Comparison of ENCODE assay signal across 20 mouse cellular contexts in genomic region chr3:33061428-33061827, GRCm38 (mm10).
DNase-seq lines count a peak whose midpoint lies in the region; ATAC-seq and TF ChIP-seq lines count a peak whose summit lies in the region.
"Had no signal": no experiment of that assay in that cellular context is flagged by ENCODE, and none has a peak within 500 bp of the region (broad histone marks: within the 10 kb centered on the region; RNA-seq: fewer than 3 reads in every experiment).

No protein-coding gene starts in this region.

- peak; percentile 17 for DNase-seq in embryo, embryonic 11 days
- no peak for DNase-seq in embryo, embryonic 10 days (ENCODE audit: low spot score)
- DNase-seq in hindbrain, embryonic 14.5 days (ENCODE audit: low spot score) = no peak
- DNase-seq in brain, embryonic 14.5 days (ENCODE audit: low read depth) = peak; percentile 51
- DNase-seq: adrenal gland, adult 8-10 months; adrenal gland, postnatal 36 days; B cell, adult 2 months; cerebellum, adult 11 months; cerebellum, adult 9-10 months; cerebellum, postnatal 25 days; heart, adult 2 months had no signal

- no peaks in the 10 kb centered on the region for H3K36me3 ChIP-seq in hindbrain, embryonic 14.5 days (replicated peaks; ENCODE audit: control insufficient read depth, insufficient read depth)
- no peaks in the 10 kb centered on the region for H3K36me3 ChIP-seq in hindbrain, embryonic 16.5 days (ENCODE audit: control insufficient read depth, insufficient read depth, low read length)
- H3K36me3 ChIP-seq in neural tube, embryonic 14.5 days (ENCODE audit: control insufficient read depth, insufficient read depth, low read length) = no peaks in the 10 kb centered on the region
- H3K36me3 ChIP-seq: embryonic facial prominence, embryonic 10.5 days; forebrain, embryonic 15.5 days; G1E; heart, embryonic 12.5 days; hindbrain, embryonic 10.5 days had no signal

- H3K9ac ChIP-seq in hindbrain, embryonic 14.5 days = no peak overlapping the region
- H3K9ac ChIP-seq in hindbrain, embryonic 16.5 days (ENCODE audit: low read depth, low read length) = no peak overlapping the region
- H3K9ac ChIP-seq in neural tube, embryonic 14.5 days (replicated peaks; ENCODE audit: low read depth, low read length) = no peak overlapping the region
- H3K9ac ChIP-seq: forebrain, embryonic 15.5 days; heart, embryonic 12.5 days had no signal

- no peaks in the 10 kb centered on the region for H3K27me3 ChIP-seq in hindbrain, embryonic 14.5 days (ENCODE audit: control insufficient read depth, insufficient read depth, low read length)
- no peaks in the 10 kb centered on the region for H3K27me3 ChIP-seq in hindbrain, embryonic 16.5 days (replicated peaks; ENCODE audit: control insufficient read depth, insufficient read depth, low read length)
- H3K27me3 ChIP-seq in neural tube, embryonic 14.5 days (ENCODE audit: control insufficient read depth, insufficient read depth, low read length) = no peaks in the 10 kb centered on the region
- H3K27me3 ChIP-seq: forebrain, embryonic 15.5 days; heart, embryonic 12.5 days had no signal

- ATAC-seq in hindbrain, embryonic 14.5 days (ENCODE audit: low FRiP score) = no peak
- no peak for ATAC-seq in hindbrain, embryonic 16.5 days
- ATAC-seq in neural tube, embryonic 14.5 days (ENCODE audit: low read depth) = peak; percentile 39
- no peak for ATAC-seq in megakaryocyte progenitor cell, adult 5-6 weeks (replicated peaks; ENCODE audit: poor library complexity)
- ATAC-seq: CD4-positive, CD25-positive, alpha-beta regulatory T cell, adult 4 months; forebrain, embryonic 15.5 days had no signal

- TF ChIP-seq POLR2A in brain, embryonic 14.5 days (IDR thresholded peaks at IDR 0.05; ENCODE audit: borderline replicate concordance, extremely low read depth, insufficient read depth, insufficient read length, poor library complexity, severe bottlenecking) = no peak

- H3K4me3 ChIP-seq in hindbrain, embryonic 14.5 days (replicated peaks; ENCODE audit: low read length) = no peak overlapping the region
- H3K4me3 ChIP-seq in hindbrain, embryonic 16.5 days (ENCODE audit: low read length) = no peak overlapping the region
- H3K4me3 ChIP-seq in neural tube, embryonic 14.5 days (ENCODE audit: low read depth, low read length) = no peak overlapping the region
- H3K4me3 ChIP-seq: embryonic facial prominence, embryonic 10.5 days; forebrain, embryonic 15.5 days; heart, adult 2 months; heart, embryonic 12.5 days; hindbrain, embryonic 10.5 days had no signal

- WGBS in hindbrain, embryonic 14.5 days = 37% methylated on average over 2 of the region's 2 CpGs
- 56% methylated on average over 2 of the region's 2 CpGs for WGBS in hindbrain, embryonic 16.5 days
- 22% methylated on average over 2 of the region's 2 CpGs for WGBS in neural tube, embryonic 14.5 days

- H3K4me1 ChIP-seq in hindbrain, embryonic 14.5 days (replicated peaks; ENCODE audit: control insufficient read depth, insufficient read depth, low read length) = peaks cover 24% of the 10 kb centered on the region; the same call in 1 of the 2 replicates
- H3K4me1 ChIP-seq in hindbrain, embryonic 16.5 days (ENCODE audit: control insufficient read depth, insufficient read depth, low read depth, low read length) = peaks cover 5% of the 10 kb centered on the region; the same call in 1 of the 2 replicates
- H3K4me1 ChIP-seq in neural tube, embryonic 14.5 days (ENCODE audit: control insufficient read depth, insufficient read depth, low read length) = peaks cover 9% of the 10 kb centered on the region; the same call in 1 of the 2 replicates
- H3K4me1 ChIP-seq: heart, embryonic 12.5 days had no signal

- TF ChIP-seq CTCF in brain, embryonic 14.5 days (IDR thresholded peaks at IDR 0.05; ENCODE audit: borderline replicate concordance, extremely low read depth, insufficient read depth, insufficient read length) = no peak

- no peaks in the 10 kb centered on the region for H3K9me3 ChIP-seq in hindbrain, embryonic 14.5 days (ENCODE audit: control insufficient read depth, low read length)
- H3K9me3 ChIP-seq in hindbrain, embryonic 16.5 days (ENCODE audit: control insufficient read depth, low read length) = no peaks in the 10 kb centered on the region
- H3K9me3 ChIP-seq in neural tube, embryonic 14.5 days (ENCODE audit: control insufficient read depth, low read length) = no peaks in the 10 kb centered on the region
- H3K9me3 ChIP-seq: embryonic facial prominence, embryonic 10.5 days; forebrain, embryonic 15.5 days; G1E; heart, embryonic 12.5 days; hindbrain, embryonic 10.5 days had no signal

- no peak overlapping the region for H3K4me2 ChIP-seq in hindbrain, embryonic 14.5 days (replicated peaks)
- no peak overlapping the region for H3K4me2 ChIP-seq in hindbrain, embryonic 16.5 days (ENCODE audit: low read length)
- no peak overlapping the region for H3K4me2 ChIP-seq in neural tube, embryonic 14.5 days (ENCODE audit: low read depth, low read length)
- H3K4me2 ChIP-seq: forebrain, embryonic 15.5 days; heart, embryonic 12.5 days had no signal

- H3K27ac ChIP-seq in hindbrain, embryonic 14.5 days = 0 out of 2 replicates have a peak overlapping the region, but pooled peaks have one; percentile 9
- H3K27ac ChIP-seq in hindbrain, embryonic 16.5 days (ENCODE audit: low read depth, low read length) = no peak overlapping the region
- peak overlapping the region; percentile 18; the same call in 1 of the 2 replicates for H3K27ac ChIP-seq in neural tube, embryonic 14.5 days (ENCODE audit: low read depth, low read length)
- H3K27ac ChIP-seq: embryonic facial prominence, embryonic 10.5 days; forebrain, embryonic 15.5 days; heart, adult 2 months had no signal

Comparison
In these comparisons a context has a peak if more than half of its experiments do, and no peak if none do; other contexts are left out.
1. DNase-seq: peak in embryo, embryonic 11 days (single experiment) and brain, embryonic 14.5 days (single experiment); none in embryo, embryonic 10 days (single experiment) and hindbrain, embryonic 14.5 days (single experiment).